Mouse (Mus musculus) forebrain, embryonic 13.5 days (tissue): ENCODE measurements around the gene H60b. TPM values are rescaled to one million over a fixed set of nuclear protein-coding genes. Genes with fewer than 3 reads are reported as not detected.
A peak's percentile ranks its signal among the peaks of the same experiment; 100 is the strongest.
"Not testable (repeated sequence)": the region's sequence is repeated elsewhere in the genome, so short reads cannot be mapped to it uniquely, and the experiment has no call there.

Source experiments
- ATAC-seq: fragments of 200-750 bp; cut with Nextera tagmentation; 2 replicates; pipeline ENCODE4 v1.8.0; 2017
- H3K27ac ChIP-seq: fragments of 300-500 bp; sonication (generic); 2 replicates; pipeline ENCODE4 v1.5.1; 2015; ENCODE audit warnings: inconsistent platforms, mild to moderate bottlenecking, moderate library complexity
- H3K27me3 ChIP-seq: fragments of 300-500 bp; sonication (generic); 2 replicates; pipeline ENCODE4 v1.6.1; 2015; ENCODE audit warnings: mild to moderate bottlenecking, inconsistent platforms
- H3K36me3 ChIP-seq: fragments of 300-500 bp; sonication (generic); 2 replicates; pipeline ENCODE4 v1.6.1; 2015; ENCODE audit warnings: mild to moderate bottlenecking, inconsistent platforms; ENCODE audit not compliant: poor library complexity, severe bottlenecking
- H3K4me1 ChIP-seq: fragments of 300-500 bp; sonication (generic); 2 replicates; pipeline ENCODE4 v1.6.1; 2015; ENCODE audit warnings: inconsistent platforms
- H3K4me2 ChIP-seq: fragments of 300-500 bp; sonication (generic); 2 replicates; pipeline ENCODE4 v1.6.1; 2015; ENCODE audit warnings: inconsistent platforms, mild to moderate bottlenecking, moderate library complexity
- H3K4me3 ChIP-seq: fragments of 300-500 bp; sonication (generic); 2 replicates; pipeline ENCODE4 v1.5.1; 2015; ENCODE audit warnings: mild to moderate bottlenecking, inconsistent platforms
- H3K9ac ChIP-seq: fragments of 300-500 bp; sonication (generic); 2 replicates; pipeline ENCODE4 v1.6.1; 2015; ENCODE audit warnings: mild to moderate bottlenecking, inconsistent platforms
- H3K9me3 ChIP-seq: fragments of 300-500 bp; sonication (generic); replicated peaks from 2 replicates; pipeline ENCODE4 v1.6.1; 2016; ENCODE audit warnings: inconsistent platforms
- WGBS: fragments of 180-500 bp; shearing (Covaris S2); methylation state at CpG from one replicate; pipeline ENCODE4 v1.1.7; 2015; 5-methylcytosine and 5-hydroxymethylcytosine counted together
- polyA plus RNA-seq: library from polyadenylated mRNA; unstranded; fragments of >200 nt; fragmentation: Nextera tagmentation; extraction: Ambion mirVana; gene quantifications from 2 replicates; pipeline ENCODE4 v1.2.1, GENCODE M21; 2015

H60b gene
- polyA plus RNA-seq, 1 experiment from 2014 or later, result 0.61 TPM

GRCm38 (mm10) chr10:22153147-22153690, 5.2 kb upstream of the H60b start:
- H3K4me1 ChIP-seq, result peaks cover 29% of the 10 kb centered on the region
- H3K9ac ChIP-seq, H3K9me3 ChIP-seq, ATAC-seq, H3K4me3 ChIP-seq, H3K36me3 ChIP-seq, H3K4me2 ChIP-seq, H3K27ac ChIP-seq: not testable (repeated sequence)
- WGBS, result 3% methylated on average over 7 of the region's 7 CpGs
- H3K27me3 ChIP-seq, result peaks cover 82% of the 10 kb centered on the region

- not testable (repeated sequence) for H3K27ac ChIP-seq, H3K36me3 ChIP-seq, ATAC-seq, H3K9me3 ChIP-seq
- Histone ChIP-seq H3K27me3 (peaks cover 88% of the 10 kb centered on the region), H3K4me2 (peak overlapping the region; percentile 57), H3K4me3 (peak overlapping the region; percentile 35), H3K9ac (peak overlapping the region; percentile 43; the same call in 1 of the 2 replicates), H3K4me1 (peaks cover 29% of the 10 kb centered on the region)
- WGBS, result under 1% methylated on average over 38 of the region's 38 CpGs
Observed at GRCm38 (mm10) chr10:22154127-22154526, 4.3 kb upstream of the H60b start.

GRCm38 (mm10) chr10:22154871-22155799, 3.3 kb upstream of the H60b start:
- Histone ChIP-seq H3K27me3 (peaks cover 88% of the 10 kb centered on the region), H3K9ac (no peak overlapping the region), H3K9me3 (no peaks in the 10 kb centered on the region), H3K4me2 (no peak overlapping the region), H3K36me3 (no peaks in the 10 kb centered on the region), H3K27ac (no peak overlapping the region), H3K4me1 (peaks cover 19% of the 10 kb centered on the region), H3K4me3 (no peak overlapping the region)
- 4% methylated on average over 3 of the region's 3 CpGs for WGBS
- ATAC-seq, result no peak

GRCm38 (mm10) chr10:22159131-22159561, 760 bp downstream of the H60b start:
- H3K4me1 ChIP-seq, result peaks cover 7% of the 10 kb centered on the region
- under 1% methylated on average over 24 of the region's 24 CpGs for WGBS
- no peak overlapping the region for H3K27ac ChIP-seq
- no peak; the same call in 1 of the 2 replicates for ATAC-seq
- H3K4me2 ChIP-seq, result peak overlapping the region; percentile 57
- peaks cover 77% of the 10 kb centered on the region for H3K27me3 ChIP-seq
- no peak overlapping the region for H3K9ac ChIP-seq
- H3K9me3 ChIP-seq, result no peaks in the 10 kb centered on the region
- no peak overlapping the region; the same call in 1 of the 2 replicates for H3K4me3 ChIP-seq
- H3K36me3 ChIP-seq, result no peaks in the 10 kb centered on the region

GRCm38 (mm10) chr10:22159581-22160140, 1.3 kb downstream of the H60b start:
- no peak for ATAC-seq
- H3K27me3 ChIP-seq, result peaks cover 75% of the 10 kb centered on the region
- 1% methylated on average over 23 of the region's 23 CpGs for WGBS

GRCm38 (mm10) chr10:22163279-22163678, 4.9 kb downstream of the H60b start:
- not testable (repeated sequence) for H3K27ac ChIP-seq, H3K36me3 ChIP-seq, H3K9ac ChIP-seq, H3K9me3 ChIP-seq, H3K4me1 ChIP-seq
- peak; percentile 62 for ATAC-seq
- H3K4me3 ChIP-seq, result 0 out of 2 replicates have a peak overlapping the region, but pooled peaks have one; percentile 6
- H3K27me3 ChIP-seq, result peaks cover 41% of the 10 kb centered on the region
- 8% methylated on average over 9 of the region's 9 CpGs for WGBS
- peak overlapping the region; percentile 43 for H3K4me2 ChIP-seq

More at GRCm38 (mm10) chr10:22159581-22160140, 1.3 kb downstream of the H60b start:
- H3K9ac ChIP-seq, result no peak overlapping the region
- no peak overlapping the region for H3K27ac ChIP-seq
- no peak overlapping the region for H3K4me2 ChIP-seq
- H3K4me3 ChIP-seq, result no peak overlapping the region
- no peaks in the 10 kb centered on the region for H3K9me3 ChIP-seq
- H3K4me1 ChIP-seq, result peaks cover 7% of the 10 kb centered on the region
- no peaks in the 10 kb centered on the region for H3K36me3 ChIP-seq

GRCm38 (mm10) chr10:22163705-22164583, 5.6 kb downstream of the H60b start:
- peak; percentile 81 for ATAC-seq
- Histone ChIP-seq H3K4me2 (peak overlapping the region; percentile 43), H3K27me3 (peaks cover 34% of the 10 kb centered on the region), H3K4me3 (0 out of 2 replicates have a peak overlapping the region, but pooled peaks have one; percentile 6)
- not testable (repeated sequence) for H3K27ac ChIP-seq, H3K9ac ChIP-seq, H3K4me1 ChIP-seq, H3K9me3 ChIP-seq, H3K36me3 ChIP-seq
- 35% methylated on average over 16 of the region's 16 CpGs for WGBS

- 73% methylated on average over 5 of the region's 5 CpGs for WGBS
- ATAC-seq, result not testable (repeated sequence)
Observed at GRCm38 (mm10) chr10:22165328-22166003, 7.1 kb downstream of the H60b start.

GRCm38 (mm10) chr10:22166025-22166424, 7.6 kb downstream of the H60b start:
- H3K4me1 ChIP-seq, ATAC-seq, H3K9me3 ChIP-seq, H3K4me2 ChIP-seq, H3K27ac ChIP-seq, H3K36me3 ChIP-seq, H3K4me3 ChIP-seq, H3K9ac ChIP-seq: not testable (repeated sequence)
- H3K27me3 ChIP-seq, result peaks cover 16% of the 10 kb centered on the region
- 79% methylated on average over 2 of the region's 2 CpGs for WGBS

More at GRCm38 (mm10) chr10:22165328-22166003, 7.1 kb downstream of the H60b start:
- not testable (repeated sequence) for H3K9ac ChIP-seq, H3K4me3 ChIP-seq, H3K36me3 ChIP-seq, H3K4me1 ChIP-seq, H3K27ac ChIP-seq, H3K4me2 ChIP-seq, H3K9me3 ChIP-seq
- peaks cover 21% of the 10 kb centered on the region for H3K27me3 ChIP-seq

GRCm38 (mm10) chr10:22167061-22167460, 8.7 kb downstream of the H60b start:
- not testable (repeated sequence) for H3K4me2 ChIP-seq, H3K36me3 ChIP-seq, ATAC-seq, H3K27me3 ChIP-seq, H3K4me1 ChIP-seq, H3K27ac ChIP-seq, H3K9ac ChIP-seq, H3K9me3 ChIP-seq, H3K4me3 ChIP-seq
- WGBS, result 75% methylated on average over 1 of the region's 1 CpGs

- H3K36me3 ChIP-seq, H3K27me3 ChIP-seq, H3K4me1 ChIP-seq, H3K9me3 ChIP-seq, H3K4me3 ChIP-seq, H3K9ac ChIP-seq, ATAC-seq, H3K27ac ChIP-seq, H3K4me2 ChIP-seq: not testable (repeated sequence)
Observed at GRCm38 (mm10) chr10:22169116-22169515, 10.7 kb downstream of the H60b start.
